Mouse (Mus musculus) erythroblast, embryonic 14.5 days (primary cell): Measurements from ENCODE around the gene Lamp1. TPM values are rescaled to one million over a fixed set of nuclear protein-coding genes. Genes with fewer than 3 reads are reported as not detected.

ENCODE experiments used
- H3K27me3 ChIP-seq: 2 replicates; pipeline ENCODE4 v1.6.1; 2012; ENCODE audit warnings: inconsistent platforms; ENCODE audit not compliant: control insufficient read depth
- H3K36me3 ChIP-seq: 2 replicates; pipeline ENCODE4 v1.6.1; 2012; ENCODE audit warnings: mild to moderate bottlenecking, inconsistent platforms; ENCODE audit not compliant: control insufficient read depth
- H3K4me1 ChIP-seq: 2 replicates; pipeline ENCODE4 v1.6.1; 2012; ENCODE audit warnings: inconsistent platforms; ENCODE audit not compliant: control insufficient read depth
- H3K4me3 ChIP-seq: replicated peaks from 2 replicates; pipeline ENCODE3; 2012; ENCODE audit warnings: moderate library complexity, mild to moderate bottlenecking, inconsistent platforms
- H3K9me3 ChIP-seq: 2 replicates; pipeline ENCODE4 v1.6.1; 2012; ENCODE audit warnings: low read length, inconsistent platforms, mixed read lengths; ENCODE audit not compliant: control insufficient read depth
- GATA1 ChIP-seq: IDR thresholded peaks from 2 replicates; pipeline ENCODE4 v1.6.1; 2012; ENCODE audit warnings: low read length, inconsistent platforms, mixed read lengths
- TAL1 ChIP-seq: IDR thresholded peaks from 3 replicates; pipeline ENCODE4 v1.6.1; 2012; ENCODE audit warnings: low read length, inconsistent platforms, mixed read lengths
- polyA plus RNA-seq: library from polyadenylated mRNA; stranded (reverse); fragments of >175 nt; gene quantifications from 2 replicates; pipeline ENCODE4 v1.2.3, GENCODE M21; 2012

The Lamp1 gene
- polyA plus RNA-seq, 1 experiment = 11.0 TPM

GRCm38 (mm10) chr8:13159377-13159881, 468 bp downstream of the Lamp1 start:
- TF ChIP-seq GATA1 (no peak), TAL1 (no peak)
- Histone ChIP-seq H3K4me1 (peaks cover 56% of the 10 kb centered on the region), H3K36me3 (peaks cover 30% of the 10 kb centered on the region), H3K4me3 (peak overlapping the region; percentile 95), H3K27me3 (no peaks in the 10 kb centered on the region), H3K9me3 (no peaks in the 10 kb centered on the region)

- peak overlapping the region; percentile 95 for H3K4me3 ChIP-seq
- peaks cover 37% of the 10 kb centered on the region for H3K36me3 ChIP-seq
- H3K27me3 ChIP-seq = no peaks in the 10 kb centered on the region
Observed at GRCm38 (mm10) chr8:13160691-13161090, 1.7 kb downstream of the Lamp1 start.

GRCm38 (mm10) chr8:13162098-13162497, 3.1 kb downstream of the Lamp1 start:
- Histone ChIP-seq H3K27me3 (no peaks in the 10 kb centered on the region), H3K9me3 (no peaks in the 10 kb centered on the region), H3K36me3 (peaks cover 51% of the 10 kb centered on the region), H3K4me1 (peaks cover 66% of the 10 kb centered on the region), H3K4me3 (peak overlapping the region; percentile 17)
- TF ChIP-seq GATA1 (no peak), TAL1 (no peak)

More at GRCm38 (mm10) chr8:13160691-13161090, 1.7 kb downstream of the Lamp1 start:
- H3K4me1 ChIP-seq = peaks cover 66% of the 10 kb centered on the region
- no peak for TF ChIP-seq TAL1
- TF ChIP-seq GATA1 = no peak
- H3K9me3 ChIP-seq = no peaks in the 10 kb centered on the region

GRCm38 (mm10) chr8:13163563-13163962, 4.6 kb downstream of the Lamp1 start:
- peaks cover 63% of the 10 kb centered on the region for H3K4me1 ChIP-seq
- TF ChIP-seq TAL1 (0 out of 3 replicates have a peak, but pooled peaks have one; percentile 29), GATA1 (peak; percentile 52)
- no peaks in the 10 kb centered on the region for H3K27me3 ChIP-seq
- H3K36me3 ChIP-seq = peaks cover 66% of the 10 kb centered on the region
- H3K9me3 ChIP-seq = no peaks in the 10 kb centered on the region
- peak overlapping the region; percentile 21 for H3K4me3 ChIP-seq

GRCm38 (mm10) chr8:13164361-13164760, 5.4 kb downstream of the Lamp1 start:
- H3K4me3 ChIP-seq = no peak overlapping the region
- H3K27me3 ChIP-seq = no peaks in the 10 kb centered on the region
- H3K9me3 ChIP-seq = no peaks in the 10 kb centered on the region
- peaks cover 74% of the 10 kb centered on the region for H3K36me3 ChIP-seq
- TF ChIP-seq TAL1 (no peak), GATA1 (no peak)
- peaks cover 58% of the 10 kb centered on the region for H3K4me1 ChIP-seq

- Histone ChIP-seq H3K4me3 (no peak overlapping the region), H3K36me3 (peaks cover 100% of the 10 kb centered on the region), H3K9me3 (no peaks in the 10 kb centered on the region), H3K4me1 (peaks cover 3% of the 10 kb centered on the region; the same call in 1 of the 2 replicates), H3K27me3 (no peaks in the 10 kb centered on the region)
- TF ChIP-seq GATA1 = no peak
- TF ChIP-seq TAL1 = no peak
Observed at GRCm38 (mm10) chr8:13170510-13170909, 11.5 kb downstream of the Lamp1 start.

GRCm38 (mm10) chr8:13174305-13174704, 15.3 kb downstream of the Lamp1 start:
- H3K36me3 ChIP-seq = peaks cover 99% of the 10 kb centered on the region
- TF ChIP-seq TAL1 (no peak), GATA1 (no peak)
- peaks cover 1% of the 10 kb centered on the region; the same call in 1 of the 2 replicates for H3K4me1 ChIP-seq
- no peaks in the 10 kb centered on the region for H3K27me3 ChIP-seq
- no peak overlapping the region for H3K4me3 ChIP-seq
- H3K9me3 ChIP-seq = no peaks in the 10 kb centered on the region

- H3K36me3 ChIP-seq = peaks cover 96% of the 10 kb centered on the region
- H3K4me1 ChIP-seq = peaks cover 1% of the 10 kb centered on the region
- TF ChIP-seq GATA1 (no peak), TAL1 (no peak)
Observed at GRCm38 (mm10) chr8:13174811-13175210, 15.8 kb downstream of the Lamp1 start.

GRCm38 (mm10) chr8:13175650-13176049, 16.7 kb downstream of the Lamp1 start:
- Histone ChIP-seq H3K36me3 (peaks cover 87% of the 10 kb centered on the region), H3K9me3 (no peaks in the 10 kb centered on the region), H3K27me3 (no peaks in the 10 kb centered on the region), H3K4me1 (no peaks in the 10 kb centered on the region; the same call in none of the 2 replicates), H3K4me3 (no peak overlapping the region)
- no peak for TF ChIP-seq GATA1

More at GRCm38 (mm10) chr8:13174811-13175210, 15.8 kb downstream of the Lamp1 start:
- Histone ChIP-seq H3K4me3 (no peak overlapping the region), H3K27me3 (no peaks in the 10 kb centered on the region), H3K9me3 (no peaks in the 10 kb centered on the region)
